Mouse (Mus musculus): ENCODE results near the gene Dnah3. TPM values are rescaled to one million over a fixed set of nuclear protein-coding genes. Genes with fewer than 3 reads are reported as not detected.

Gene Dnah3
- polyA plus RNA-seq, 1 experiment from 2014 or later: not detected

DNA sequence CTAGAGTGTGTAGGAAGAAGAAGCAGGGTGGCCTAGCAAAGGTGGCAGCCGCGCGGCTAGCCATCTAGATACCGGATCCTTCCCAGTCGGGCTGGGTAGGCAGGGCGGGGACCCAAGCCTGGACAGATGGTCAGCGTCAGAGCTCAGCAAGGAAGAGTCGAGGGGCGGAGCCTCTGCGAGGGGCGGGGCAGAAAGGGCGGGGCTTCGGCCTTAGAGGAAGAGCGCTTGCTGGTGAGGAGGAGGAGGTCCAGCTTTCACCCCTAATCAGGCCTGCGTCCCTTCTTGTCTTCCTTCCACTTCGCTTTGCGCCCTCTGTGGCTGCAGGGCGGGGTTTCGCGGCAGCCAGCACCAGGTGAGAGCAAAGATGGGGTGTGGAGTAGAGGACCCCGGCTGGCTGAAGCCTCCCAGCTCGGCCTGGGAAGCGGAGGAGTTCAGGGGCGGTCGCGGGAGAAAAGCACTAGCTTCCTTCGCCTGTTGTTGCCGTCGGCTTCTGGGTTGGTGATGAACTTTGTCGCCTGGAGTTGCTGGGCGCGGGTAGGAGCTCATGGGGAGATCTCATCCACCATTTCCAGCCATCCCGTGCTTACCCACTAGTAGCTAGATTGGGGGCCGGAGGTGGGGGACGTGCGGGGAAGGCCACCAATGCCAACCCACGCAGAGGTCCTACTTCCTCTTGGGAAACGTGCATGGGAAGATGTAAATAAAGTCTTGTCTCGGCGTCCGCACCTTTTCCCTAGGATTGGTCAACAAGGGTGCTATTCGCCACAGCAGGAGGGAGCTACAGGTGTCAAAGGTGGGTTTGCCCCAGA, 7.3 kb upstream of the Dnah3 start, which contains the start of gene Tmem159:
Tmem159 (plus strand) TSS at position 190 of the 809 bp plus-strand sequence.
- Histone ChIP-seq H3K36me3 (peaks cover 4% of the 10 kb centered on the region; the same call in 1 of the 2 replicates), H3K9me3 (no peaks in the 10 kb centered on the region), H3K27me3 (no peaks in the 10 kb centered on the region), H3K4me2 (replicated peaks) (peak within 1 kb of the TSS; percentile 95), H3K27ac (no peak within 1 kb of the TSS), H3K4me3 (peak within 1 kb of the TSS; percentile 65), H3K4me1 (peaks cover 6% of the 10 kb centered on the region), H3K9ac (peak within 1 kb of the TSS; percentile 70)
- under 1% methylated on average over 42 of the region's 42 CpGs for WGBS
- ATAC-seq (ENCODE audit: low FRiP score, low read depth): peak; percentile 90

DNA sequence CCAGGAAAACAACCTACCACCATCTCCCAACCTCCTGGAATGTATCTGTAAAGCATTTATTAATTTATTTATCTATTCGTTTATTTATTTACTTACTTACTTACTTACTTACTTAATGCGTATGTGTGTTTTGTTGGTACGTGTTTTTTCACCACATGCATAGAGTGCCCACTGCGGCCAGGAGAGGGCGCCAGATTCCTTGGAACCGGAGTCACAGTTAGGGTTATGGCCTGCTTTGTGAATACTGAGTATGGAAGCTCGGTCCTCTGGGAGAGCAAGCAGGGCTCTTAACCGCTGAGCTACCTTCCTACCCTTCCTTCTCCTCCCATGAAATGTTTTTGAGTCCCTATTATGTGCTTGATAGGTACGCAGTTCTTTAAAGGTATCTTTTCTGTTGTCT, 3.3 kb upstream of the Dnah3 start:
- ATAC-seq (ENCODE audit: low FRiP score, low read depth): 0 out of 2 replicates have a peak, but pooled peaks have one; percentile 28
- Histone ChIP-seq H3K36me3 (no peaks in the 10 kb centered on the region), H3K4me1 (peaks cover 3% of the 10 kb centered on the region), H3K9me3 (no peaks in the 10 kb centered on the region), H3K27me3 (no peaks in the 10 kb centered on the region), H3K27ac (no peak overlapping the region), H3K4me2 (replicated peaks) (no peak overlapping the region), H3K4me3 (no peak overlapping the region), H3K9ac (no peak overlapping the region)
- WGBS: 25% methylated on average over 9 of the region's 9 CpGs

DNA sequence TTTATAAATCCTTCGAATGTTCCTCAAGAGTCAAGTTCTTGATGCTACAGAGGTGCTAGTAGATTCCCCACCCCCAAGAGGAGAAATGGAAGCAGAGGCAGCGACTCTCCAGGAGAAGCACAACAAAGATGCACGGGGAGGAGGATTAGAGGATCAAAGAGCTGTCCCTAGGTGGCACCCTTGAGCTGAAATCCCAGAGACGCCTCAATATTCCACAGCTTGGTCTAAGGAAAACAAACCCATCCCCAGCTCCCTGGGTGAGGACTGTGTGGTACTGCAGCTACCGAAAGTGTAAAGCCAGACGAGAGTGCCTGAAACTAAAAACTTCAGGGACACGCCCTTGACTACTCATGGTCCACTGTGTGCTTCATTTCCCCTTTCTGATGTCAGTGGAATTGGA, 2.8 kb upstream of the Dnah3 start:
- Histone ChIP-seq H3K9ac (no peak overlapping the region), H3K27me3 (no peaks in the 10 kb centered on the region)
- WGBS: 6% methylated on average over 7 of the region's 7 CpGs

DNA sequence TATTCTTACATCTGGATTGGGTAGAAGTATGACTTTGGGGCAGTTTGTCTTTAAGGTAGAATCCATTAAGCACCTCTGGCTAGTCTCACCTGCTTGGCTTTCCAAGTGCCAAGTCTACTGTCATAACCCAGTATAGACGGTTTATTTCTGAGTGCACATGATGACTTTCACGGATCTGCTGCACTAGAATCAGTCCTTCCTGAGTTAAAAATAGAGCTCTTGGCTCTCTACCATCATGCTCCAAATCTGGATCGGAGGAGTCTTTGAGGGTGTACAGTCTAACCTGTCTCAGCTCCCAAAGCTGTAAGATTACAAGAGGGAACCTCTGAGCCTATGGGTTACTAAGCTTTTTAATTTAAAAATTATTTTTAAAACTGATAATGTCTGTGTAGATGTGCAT, 864 bp downstream of the Dnah3 start:
- Histone ChIP-seq H3K4me3 (no peak overlapping the region), H3K36me3 (no peaks in the 10 kb centered on the region), H3K27me3 (no peaks in the 10 kb centered on the region), H3K9me3 (no peaks in the 10 kb centered on the region), H3K9ac (no peak overlapping the region), H3K4me2 (replicated peaks) (no peak overlapping the region), H3K4me1 (no peaks in the 10 kb centered on the region), H3K27ac (no peak overlapping the region)
- ATAC-seq (ENCODE audit: low FRiP score, low read depth): no peak
- 82% methylated on average over 3 of the region's 3 CpGs for WGBS

More for the DNA sequence above, 2.8 kb upstream of the Dnah3 start:
- peak; percentile 39 for ATAC-seq (ENCODE audit: low FRiP score, low read depth)
- H3K36me3 ChIP-seq: no peaks in the 10 kb centered on the region
- no peak overlapping the region for H3K27ac ChIP-seq
- no peaks in the 10 kb centered on the region for H3K4me1 ChIP-seq
- no peak overlapping the region for H3K4me2 ChIP-seq (replicated peaks)
- H3K4me3 ChIP-seq: no peak overlapping the region
- no peaks in the 10 kb centered on the region for H3K9me3 ChIP-seq

DNA sequence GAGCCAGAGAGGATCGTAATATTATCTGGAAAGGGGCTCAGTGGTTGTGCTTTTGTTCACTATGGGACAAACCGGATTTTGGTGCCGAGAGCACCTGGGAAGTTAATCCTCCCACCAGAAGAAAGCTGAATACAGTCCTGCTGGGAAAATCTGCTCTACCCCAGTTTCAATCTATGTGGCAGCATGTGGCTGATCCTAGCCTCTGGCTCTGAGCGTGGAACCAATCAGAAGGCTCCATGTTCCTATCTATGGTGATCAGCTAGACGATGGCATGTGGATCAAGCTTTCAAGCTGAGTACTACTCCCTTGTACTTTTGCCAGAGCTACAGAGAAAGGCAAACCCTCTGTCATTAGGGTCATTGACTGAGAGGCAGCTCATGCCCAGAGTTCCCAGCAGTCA, 2.0 kb downstream of the Dnah3 start:
- no peak overlapping the region for H3K9ac ChIP-seq
- H3K27me3 ChIP-seq: no peaks in the 10 kb centered on the region
- H3K4me3 ChIP-seq: no peak overlapping the region
- 33% methylated on average over 5 of the region's 5 CpGs for WGBS
- no peak overlapping the region for H3K27ac ChIP-seq
- no peak; the same call in 1 of the 2 replicates for ATAC-seq (ENCODE audit: low FRiP score, low read depth)
- no peaks in the 10 kb centered on the region for H3K36me3 ChIP-seq
- no peaks in the 10 kb centered on the region for H3K9me3 ChIP-seq
- H3K4me1 ChIP-seq: no peaks in the 10 kb centered on the region
- no peak overlapping the region for H3K4me2 ChIP-seq (replicated peaks)

DNA sequence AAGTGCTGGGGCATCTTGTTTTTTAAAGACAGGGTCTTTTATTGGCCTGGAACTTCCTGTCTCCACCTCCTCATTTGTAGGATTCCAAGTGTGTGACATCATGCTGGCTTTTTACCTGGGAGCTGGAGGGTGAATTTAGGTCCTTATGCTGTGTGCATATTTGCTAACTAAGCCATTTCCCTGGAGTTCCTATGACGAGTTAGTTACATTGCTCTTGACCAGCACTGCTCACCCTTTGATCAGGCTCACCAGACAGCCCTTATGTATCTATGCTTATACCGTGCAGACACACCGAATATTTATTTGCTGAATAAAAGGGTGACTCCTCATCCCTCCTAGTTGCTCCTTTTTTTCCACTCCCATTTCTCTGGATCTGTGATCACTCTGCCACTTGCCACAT, 14.9 kb downstream of the Dnah3 start:
- 54% methylated on average over 3 of the region's 3 CpGs for WGBS
- no peaks in the 10 kb centered on the region for H3K4me1 ChIP-seq
- no peak overlapping the region for H3K4me2 ChIP-seq (replicated peaks)
- no peak overlapping the region for H3K4me3 ChIP-seq
- no peaks in the 10 kb centered on the region for H3K36me3 ChIP-seq
- no peak for ATAC-seq (ENCODE audit: low FRiP score, low read depth)
- no peaks in the 10 kb centered on the region for H3K9me3 ChIP-seq
- no peak overlapping the region for H3K9ac ChIP-seq
- H3K27ac ChIP-seq: no peak overlapping the region
- no peaks in the 10 kb centered on the region for H3K27me3 ChIP-seq

DNA sequence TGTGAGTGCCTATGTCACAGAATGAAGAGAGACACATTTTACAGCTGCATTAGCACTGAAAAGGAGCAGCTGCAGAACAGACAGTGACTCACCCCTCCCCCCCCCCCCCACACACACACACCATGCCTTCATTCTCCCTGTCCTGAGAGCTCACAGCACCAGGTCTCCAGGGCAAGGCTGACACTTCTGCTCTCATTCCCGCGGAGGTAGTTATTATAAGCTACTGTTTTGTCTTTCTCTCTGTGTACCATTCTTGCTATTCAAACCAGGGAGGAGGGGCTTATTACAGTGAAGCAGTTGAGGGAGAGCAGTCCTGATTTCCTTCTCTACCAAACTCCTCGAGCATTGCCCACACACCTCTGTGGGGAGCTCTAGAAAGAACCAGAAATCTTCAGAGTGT, 25.9 kb downstream of the Dnah3 start:
- H3K27ac ChIP-seq: no peak overlapping the region
- H3K4me3 ChIP-seq: no peak overlapping the region
- ATAC-seq (ENCODE audit: low FRiP score, low read depth): no peak
- no peak overlapping the region for H3K4me2 ChIP-seq (replicated peaks)
- H3K9me3 ChIP-seq: no peaks in the 10 kb centered on the region
- 57% methylated on average over 3 of the region's 3 CpGs for WGBS
- H3K36me3 ChIP-seq: no peaks in the 10 kb centered on the region
- H3K4me1 ChIP-seq: no peaks in the 10 kb centered on the region
- H3K9ac ChIP-seq: no peak overlapping the region
- no peaks in the 10 kb centered on the region for H3K27me3 ChIP-seq

DNA sequence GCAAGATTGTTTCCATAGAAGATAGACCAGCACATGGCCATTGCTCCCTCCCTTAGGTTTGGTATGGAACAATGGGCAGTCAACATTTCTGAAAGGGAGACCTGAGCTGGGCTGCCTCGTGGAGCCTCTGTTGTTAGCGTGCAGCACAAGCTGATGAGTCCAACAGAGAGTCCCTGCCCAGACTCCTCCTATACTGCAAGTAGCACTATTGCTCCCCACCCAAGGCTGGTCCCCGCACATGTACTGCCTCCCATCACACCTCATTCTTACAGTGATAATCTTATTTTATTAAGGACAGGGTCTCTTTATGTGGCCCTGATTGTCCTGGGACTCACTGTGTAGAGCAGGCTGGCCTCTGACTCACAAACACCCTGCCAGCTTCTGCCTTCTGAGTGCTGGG, 27.0 kb downstream of the Dnah3 start:
- no peak for ATAC-seq (ENCODE audit: low FRiP score, low read depth)
- 84% methylated on average over 3 of the region's 3 CpGs for WGBS
- Histone ChIP-seq H3K27ac (no peak overlapping the region), H3K36me3 (no peaks in the 10 kb centered on the region), H3K9me3 (no peaks in the 10 kb centered on the region), H3K4me1 (no peaks in the 10 kb centered on the region), H3K27me3 (no peaks in the 10 kb centered on the region), H3K9ac (no peak overlapping the region), H3K4me2 (replicated peaks) (no peak overlapping the region), H3K4me3 (no peak overlapping the region)

DNA sequence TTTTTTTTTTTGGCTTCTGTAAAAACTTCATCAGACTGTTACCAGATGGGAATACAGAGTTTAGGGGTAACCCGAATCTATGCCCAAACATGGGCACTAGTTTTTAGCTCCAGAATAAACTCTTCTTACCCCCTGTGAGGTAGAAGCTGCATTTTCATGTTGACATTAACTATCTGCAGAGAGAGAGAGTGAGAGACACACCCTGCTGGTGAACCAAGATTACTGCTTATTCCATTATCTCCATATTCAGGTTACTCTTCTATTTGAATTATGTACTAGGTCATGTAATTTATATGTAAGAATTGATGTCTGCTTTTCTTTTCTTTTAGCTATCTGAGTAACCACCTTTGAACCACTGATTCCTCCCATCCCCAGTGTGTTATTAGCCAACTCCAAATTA, 31.0 kb downstream of the Dnah3 start:
- WGBS: 88% methylated on average over 1 of the region's 1 CpGs
- no peak for ATAC-seq (ENCODE audit: low FRiP score, low read depth)

DNA sequence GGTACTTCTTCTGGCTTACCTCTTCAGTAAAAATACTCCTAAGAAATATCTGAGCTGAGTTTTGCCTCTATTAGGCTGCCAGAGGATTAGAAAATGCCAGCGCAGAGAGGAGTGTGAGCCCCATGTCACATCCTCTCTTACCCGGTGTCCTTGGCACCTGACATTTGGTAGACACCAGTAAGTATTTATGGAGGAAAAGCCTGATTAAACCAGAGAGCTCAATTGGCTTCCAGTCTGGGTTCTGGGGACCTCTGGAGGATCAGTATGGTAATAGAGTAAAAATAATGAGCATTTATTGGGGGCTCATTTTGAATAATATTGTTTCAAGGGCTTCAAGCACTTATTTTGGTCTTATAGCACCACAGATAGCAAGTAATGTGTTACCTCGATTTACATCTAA, 39.6 kb downstream of the Dnah3 start:
- WGBS: 87% methylated on average over 3 of the region's 3 CpGs
- H3K9ac ChIP-seq: no peak overlapping the region

More for the DNA sequence above, 31.0 kb downstream of the Dnah3 start:
- Histone ChIP-seq H3K27me3 (no peaks in the 10 kb centered on the region), H3K4me2 (replicated peaks) (no peak overlapping the region), H3K9ac (no peak overlapping the region), H3K4me1 (no peaks in the 10 kb centered on the region), H3K36me3 (no peaks in the 10 kb centered on the region), H3K4me3 (no peak overlapping the region), H3K27ac (no peak overlapping the region), H3K9me3 (no peaks in the 10 kb centered on the region)

DNA sequence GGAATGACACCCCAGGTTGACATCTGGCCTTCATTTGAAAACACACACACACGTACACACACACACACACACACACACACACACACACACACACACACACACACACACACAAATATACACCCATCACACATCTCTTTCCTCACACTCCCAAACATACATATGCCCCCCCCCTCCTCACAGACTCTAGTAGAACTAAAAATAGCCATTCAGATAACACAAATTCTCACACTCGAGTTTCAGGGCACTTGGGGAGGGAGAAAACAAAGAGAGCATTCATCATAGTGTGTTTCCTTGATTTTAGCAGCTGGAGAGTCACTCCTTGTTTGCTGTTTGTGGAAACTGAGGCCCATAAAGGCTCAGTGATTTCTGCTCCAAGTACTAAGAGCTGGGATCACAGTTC, 41.1 kb downstream of the Dnah3 start:
- H3K27ac ChIP-seq: no peak overlapping the region
- no peaks in the 10 kb centered on the region for H3K9me3 ChIP-seq
- 26% methylated on average over 1 of the region's 2 CpGs for WGBS
- H3K4me3 ChIP-seq: no peak overlapping the region
- no peak overlapping the region for H3K9ac ChIP-seq
- no peaks in the 10 kb centered on the region for H3K4me1 ChIP-seq
- H3K27me3 ChIP-seq: no peaks in the 10 kb centered on the region
- H3K36me3 ChIP-seq: no peaks in the 10 kb centered on the region
- no peak overlapping the region for H3K4me2 ChIP-seq (replicated peaks)
- ATAC-seq (ENCODE audit: low FRiP score, low read depth): no peak

More for the DNA sequence above, 39.6 kb downstream of the Dnah3 start:
- no peaks in the 10 kb centered on the region for H3K36me3 ChIP-seq
- no peaks in the 10 kb centered on the region for H3K4me1 ChIP-seq
- ATAC-seq (ENCODE audit: low FRiP score, low read depth): no peak
- no peaks in the 10 kb centered on the region for H3K9me3 ChIP-seq
- H3K4me3 ChIP-seq: no peak overlapping the region
- H3K27ac ChIP-seq: no peak overlapping the region
- no peaks in the 10 kb centered on the region for H3K27me3 ChIP-seq
- H3K4me2 ChIP-seq (replicated peaks): no peak overlapping the region

DNA sequence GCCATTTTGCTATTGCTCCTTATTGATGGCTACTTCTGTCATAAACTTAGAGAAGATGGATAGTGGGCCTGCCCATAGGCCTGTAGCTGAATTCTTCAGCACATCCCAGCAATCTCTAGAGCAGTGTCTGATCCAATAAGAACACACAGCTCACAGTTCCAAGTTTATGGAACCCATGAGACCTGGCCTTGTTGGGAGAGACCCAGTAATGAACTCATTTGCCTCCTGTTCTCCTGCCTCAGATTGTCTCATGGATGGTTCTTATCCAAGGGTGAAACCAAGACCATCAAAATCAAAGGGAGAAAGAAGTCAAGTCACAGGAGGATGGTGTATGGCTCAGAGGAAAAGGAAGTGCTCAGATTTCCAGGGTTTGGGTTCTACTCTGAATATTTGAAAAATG, 44.6 kb downstream of the Dnah3 start:
- Histone ChIP-seq H3K9ac (no peak overlapping the region), H3K27ac (no peak overlapping the region), H3K27me3 (no peaks in the 10 kb centered on the region), H3K9me3 (no peaks in the 10 kb centered on the region), H3K4me3 (no peak overlapping the region), H3K4me2 (replicated peaks) (no peak overlapping the region), H3K4me1 (no peaks in the 10 kb centered on the region), H3K36me3 (no peaks in the 10 kb centered on the region)
- ATAC-seq (ENCODE audit: low FRiP score, low read depth): no peak

DNA sequence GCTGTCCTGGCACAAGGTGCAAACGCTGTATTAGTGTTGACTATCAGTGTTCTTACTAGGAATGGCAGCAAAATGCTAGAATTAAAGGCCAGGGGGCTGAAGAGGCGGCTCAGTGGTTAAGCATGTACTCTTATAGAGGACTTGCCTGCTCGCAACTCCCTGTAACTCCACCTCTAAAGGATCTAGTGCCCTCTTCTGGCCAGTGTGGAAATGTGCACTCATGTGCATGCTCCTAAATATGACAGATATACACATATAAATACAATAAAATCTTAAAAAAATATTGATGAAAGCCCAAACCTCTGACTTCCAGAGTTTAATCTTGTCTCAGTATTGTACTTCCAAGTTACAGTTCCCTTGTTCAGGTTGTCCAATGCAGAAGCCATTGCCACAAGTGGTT, 51.1 kb downstream of the Dnah3 start:
- Histone ChIP-seq H3K9me3 (no peaks in the 10 kb centered on the region), H3K36me3 (no peaks in the 10 kb centered on the region), H3K27ac (no peak overlapping the region), H3K4me1 (no peaks in the 10 kb centered on the region), H3K4me2 (replicated peaks) (no peak overlapping the region), H3K27me3 (no peaks in the 10 kb centered on the region), H3K9ac (no peak overlapping the region), H3K4me3 (no peak overlapping the region)
- no peak for ATAC-seq (ENCODE audit: low FRiP score, low read depth)
- 85% methylated on average over 3 of the region's 3 CpGs for WGBS

Measured in limb, embryonic 13.5 days (tissue).